Mouse (Mus musculus): ENCODE data around the gene Srpk3. TPM values are rescaled to one million over a fixed set of nuclear protein-coding genes. Genes with fewer than 3 reads are reported as not detected.

The Srpk3 gene
- polyA plus RNA-seq, 1 experiment from 2014 or later: 4.0 TPM

GRCm38 (mm10) chrX:73767267-73767666, 6.9 kb upstream of the Srpk3 start:
- in situ Hi-C loops (cut with MboI; ENCODE audit: low pct_unique_long_range_greater_than_20kb): no loop called here
- H3K27me3 ChIP-seq: peaks cover 3% of the 10 kb centered on the region
- DNase-seq (ENCODE audit: low read depth, low spot score) (no peak), ATAC-seq (no peak)
- ChIA-PET POLR2A (no interaction called here), CTCF (no interaction called here)
- TF ChIP-seq CTCF (IDR thresholded peaks at IDR 0.05): no peak

GRCm38 (mm10) chrX:73774802-73775483, 738 bp downstream of the Srpk3 start:
- POLR2A ChIA-PET: interaction anchor here (1.4 kb wide), 1 partner anchor 12 kb away, joined by 4 read pairs; no protein-coding TSS in a partner anchor
- ATAC-seq: no peak
- CTCF ChIA-PET: no interaction called here
- TF ChIP-seq CTCF (IDR thresholded peaks at IDR 0.05): no peak
- in situ Hi-C loops (cut with MboI; ENCODE audit: low pct_unique_long_range_greater_than_20kb): no loop called here
- H3K27me3 ChIP-seq: no peaks in the 10 kb centered on the region
- DNase-seq (ENCODE audit: low read depth, low spot score): no peak

- in situ Hi-C loops (cut with MboI; ENCODE audit: low pct_unique_long_range_greater_than_20kb): no loop called here
Observed at GRCm38 (mm10) chrX:73782227-73782626, 8.0 kb downstream of the Srpk3 start.

GRCm38 (mm10) chrX:73785666-73786065, 11.5 kb downstream of the Srpk3 start:
- in situ Hi-C loops (cut with MboI; ENCODE audit: low pct_unique_long_range_greater_than_20kb): no loop called here
- ChIA-PET POLR2A (interaction anchor here (1.2 kb wide), 1 partner anchor 49 kb away, joined by 3 read pairs; no protein-coding TSS in a partner anchor), CTCF (no interaction called here)
- ATAC-seq (no peak), DNase-seq (ENCODE audit: low read depth, low spot score) (no peak)
- H3K27me3 ChIP-seq: no peaks in the 10 kb centered on the region
- TF ChIP-seq CTCF (IDR thresholded peaks at IDR 0.05): no peak

More at GRCm38 (mm10) chrX:73782227-73782626, 8.0 kb downstream of the Srpk3 start:
- DNase-seq (ENCODE audit: low read depth, low spot score): no peak
- ChIA-PET CTCF (no interaction called here), POLR2A (no interaction called here)
- no peak for ATAC-seq
- H3K27me3 ChIP-seq: no peaks in the 10 kb centered on the region
- TF ChIP-seq CTCF (IDR thresholded peaks at IDR 0.05): no peak

- DNase-seq (ENCODE audit: low read depth, low spot score) (peak; percentile 78), ATAC-seq (peak; percentile 89)
- TF ChIP-seq CTCF (IDR thresholded peaks at IDR 0.05): no peak
- in situ Hi-C loops (cut with MboI; ENCODE audit: low pct_unique_long_range_greater_than_20kb): no loop called here
- CTCF ChIA-PET: no interaction called here
- H3K27me3 ChIP-seq: no peaks in the 10 kb centered on the region
- POLR2A ChIA-PET: interaction anchor here (1.0 kb wide), 1 partner anchor 12 kb away, joined by 4 read pairs; the partner anchor contains the start of gene Srpk3
Observed at GRCm38 (mm10) chrX:73786364-73787224, 12.4 kb downstream of the Srpk3 start, which contains the start of the genes Idh3g and Ssr4. Gene Idh3g (minus strand): TSS chrX:73786897. Gene Ssr4 (plus strand): TSS chrX:73787028.

- H3K27me3 ChIP-seq: no peaks in the 10 kb centered on the region
- CTCF ChIA-PET: no interaction called here
- peak; percentile 0 for ATAC-seq
- POLR2A ChIA-PET: interaction anchor here (1.0 kb wide), 1 partner anchor 13 kb away, joined by 4 read pairs; the partner anchor contains the start of gene Srpk3
- no peak for TF ChIP-seq CTCF (IDR thresholded peaks at IDR 0.05)
- no peak for DNase-seq (ENCODE audit: low read depth, low spot score)
- in situ Hi-C loops (cut with MboI; ENCODE audit: low pct_unique_long_range_greater_than_20kb): no loop called here
Observed at GRCm38 (mm10) chrX:73787225-73787558, 13.0 kb downstream of the Srpk3 start.

GRCm38 (mm10) chrX:73788501-73788900, 14.3 kb downstream of the Srpk3 start:
- in situ Hi-C loops (cut with MboI; ENCODE audit: low pct_unique_long_range_greater_than_20kb): no loop called here
- POLR2A ChIA-PET: no interaction called here
- CTCF ChIA-PET: no interaction called here
- no peak for TF ChIP-seq CTCF (IDR thresholded peaks at IDR 0.05)
- ATAC-seq (no peak), DNase-seq (ENCODE audit: low read depth, low spot score) (no peak)
- H3K27me3 ChIP-seq: no peaks in the 10 kb centered on the region

- TF ChIP-seq CTCF (IDR thresholded peaks at IDR 0.05): no peak
- in situ Hi-C loops (cut with MboI; ENCODE audit: low pct_unique_long_range_greater_than_20kb): loop anchor here (5.0 kb wide), 1 partner anchor 104 kb away; the partner anchor contains the start of gene L1cam
- CTCF ChIA-PET: interaction anchor here (1.9 kb wide), 1 partner anchor 28 kb away, joined by 5 read pairs; no protein-coding TSS in a partner anchor
- no peak for DNase-seq (ENCODE audit: low read depth, low spot score)
- H3K27me3 ChIP-seq: no peaks in the 10 kb centered on the region
- POLR2A ChIA-PET: interaction anchor here (1.2 kb wide), 1 partner anchor 33 kb away, joined by 3 read pairs; no protein-coding TSS in a partner anchor
- no peak for ATAC-seq
Observed at GRCm38 (mm10) chrX:73793039-73793438, 18.8 kb downstream of the Srpk3 start.

GRCm38 (mm10) chrX:73793505-73793904, 19.3 kb downstream of the Srpk3 start:
- ChIA-PET CTCF (interaction anchor here (1.9 kb wide), 1 partner anchor 28 kb away, joined by 5 read pairs; no protein-coding TSS in a partner anchor), POLR2A (interaction anchor here (1.2 kb wide), 1 partner anchor 32 kb away, joined by 3 read pairs; no protein-coding TSS in a partner anchor)
- ATAC-seq (no peak), DNase-seq (ENCODE audit: low read depth, low spot score) (no peak)
- TF ChIP-seq CTCF (IDR thresholded peaks at IDR 0.05): no peak
- H3K27me3 ChIP-seq: no peaks in the 10 kb centered on the region
- in situ Hi-C loops (cut with MboI; ENCODE audit: low pct_unique_long_range_greater_than_20kb): loop anchor here (5.0 kb wide), 1 partner anchor 104 kb away; the partner anchor contains the start of gene L1cam

GRCm38 (mm10) chrX:73797511-73797910, 23.3 kb downstream of the Srpk3 start:
- CTCF ChIA-PET: interaction anchor here (1.0 to 1.5 kb wide), 4 partner anchors 28 to 117 kb away, joined by 3 to 4 read pairs (median 3); partner anchors contain the start of gene Avpr2
- POLR2A ChIA-PET: interaction anchor here (0.6 to 1.8 kb wide), 2 partner anchors 98 to 449 kb away, joined by 3 to 7 read pairs; partner anchors contain the start of gene L1cam
- DNase-seq (ENCODE audit: low read depth, low spot score) (no peak), ATAC-seq (no peak)
- in situ Hi-C loops (cut with MboI; ENCODE audit: low pct_unique_long_range_greater_than_20kb): no loop called here
- no peak for TF ChIP-seq CTCF (IDR thresholded peaks at IDR 0.05)
- peaks cover 1% of the 10 kb centered on the region for H3K27me3 ChIP-seq
